Comparison of ENCODE assay signal across 17 mouse cellular contexts in genomic region chrX:75454597-75454996, GRCm38 (mm10). TPM values are rescaled to one million over a fixed set of nuclear protein-coding genes. Genes with fewer than 3 reads are reported as not detected.
"Had no signal": no experiment of that assay in that cellular context is flagged by ENCODE, and none has a peak within 500 bp of the region (broad histone marks: within the 10 kb centered on the region; RNA-seq: fewer than 3 reads in every experiment).

No protein-coding gene starts in this region.

- DNase-seq: retina, postnatal 1 day; right cerebral cortex, adult 18-20 months; right cerebral cortex, postnatal 14 days; right cerebral cortex, postnatal 25 days; right cerebral cortex, postnatal 4 days; spleen, adult 18-20 months; thymus, adult 18-20 months; thymus, adult 2 months; thymus, postnatal 14 days; thymus, postnatal 25 days; thymus, postnatal 36 days; thymus, postnatal 4 days had no signal

- H3K27me3 ChIP-seq: neural tube, embryonic 13.5 days; neural tube, embryonic 15.5 days; stomach, embryonic 15.5 days had no signal

- H3K9me3 ChIP-seq: neural tube, embryonic 13.5 days; neural tube, embryonic 15.5 days; stomach, embryonic 15.5 days had no signal

- H3K4me1 ChIP-seq: neural tube, embryonic 13.5 days; neural tube, embryonic 15.5 days; stomach, embryonic 15.5 days had no signal

- H3K36me3 ChIP-seq: stomach, embryonic 15.5 days had no signal

- H3K4me3 ChIP-seq: neural tube, embryonic 13.5 days; neural tube, embryonic 15.5 days; stomach, embryonic 15.5 days had no signal

- H3K9ac ChIP-seq: neural tube, embryonic 13.5 days; neural tube, embryonic 15.5 days; stomach, embryonic 15.5 days had no signal

- H3K4me2 ChIP-seq: neural tube, embryonic 13.5 days; neural tube, embryonic 15.5 days; stomach, embryonic 15.5 days had no signal

- H3K27ac ChIP-seq: neural tube, embryonic 13.5 days; neural tube, embryonic 15.5 days; stomach, embryonic 15.5 days; stomach, postnatal 0 days had no signal

RNA-seq across cellular contexts. Expression of gene Cmc4, which starts 38.2 kb away (rescaled TPM):
- polyA plus RNA-seq: small intestine, adult 2 months had no signal
